Mouse (Mus musculus) frontal cortex, postnatal 10 days (tissue): ENCODE data around the gene H2al3.

Experiments
- DNase-seq, 2 experiments: peaks; one replicate each; pipeline ENCODE4 v3.0.0; 2022; ENCODE audit warnings: low spot score in 2 of 2, mixed read lengths in 1 of 2

Gene H2al3

DNA sequence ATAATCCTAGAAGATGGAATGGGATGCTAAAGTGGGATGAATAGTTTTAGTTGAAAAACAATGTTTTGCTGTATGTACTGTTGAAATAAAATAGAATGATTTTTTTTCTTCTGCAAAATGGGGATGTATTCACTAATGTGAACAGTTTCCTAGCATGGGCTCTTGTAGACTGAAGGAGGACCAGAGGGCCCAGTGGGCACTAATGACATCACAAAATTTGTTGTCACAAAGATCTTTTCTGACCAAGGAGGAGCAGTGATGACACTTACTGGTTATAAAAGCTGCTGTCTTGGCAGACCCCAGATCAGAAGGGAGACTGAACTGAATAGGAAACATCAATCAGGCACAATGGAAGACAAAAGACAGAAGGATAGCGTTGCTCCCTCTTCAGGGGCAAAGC, at the start of gene H2al3:
Gene H2al3 (plus strand): TSS at position 301 of the 400 bp plus-strand sequence.
- no peak for DNase-seq

DNA sequence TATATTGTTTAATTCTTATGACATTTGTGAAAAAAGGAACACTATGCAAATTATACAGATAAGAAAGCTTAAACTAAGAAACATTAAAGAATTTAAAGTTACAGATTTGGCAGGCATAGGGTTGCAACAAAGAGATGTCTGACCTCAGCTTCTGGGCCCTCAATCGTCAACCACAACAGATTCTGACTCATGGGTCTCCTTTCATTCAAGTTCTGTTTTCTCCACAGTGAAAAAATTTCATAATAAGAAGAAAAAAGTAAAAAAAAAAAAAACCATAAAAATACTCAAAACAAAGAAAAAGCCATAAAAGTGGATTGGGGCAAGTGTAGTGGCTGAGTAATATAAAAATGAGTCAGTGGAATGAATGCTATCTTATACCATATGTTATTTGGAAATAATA, 39.4 kb upstream of the H2al3 start:
- no peak for DNase-seq

DNA sequence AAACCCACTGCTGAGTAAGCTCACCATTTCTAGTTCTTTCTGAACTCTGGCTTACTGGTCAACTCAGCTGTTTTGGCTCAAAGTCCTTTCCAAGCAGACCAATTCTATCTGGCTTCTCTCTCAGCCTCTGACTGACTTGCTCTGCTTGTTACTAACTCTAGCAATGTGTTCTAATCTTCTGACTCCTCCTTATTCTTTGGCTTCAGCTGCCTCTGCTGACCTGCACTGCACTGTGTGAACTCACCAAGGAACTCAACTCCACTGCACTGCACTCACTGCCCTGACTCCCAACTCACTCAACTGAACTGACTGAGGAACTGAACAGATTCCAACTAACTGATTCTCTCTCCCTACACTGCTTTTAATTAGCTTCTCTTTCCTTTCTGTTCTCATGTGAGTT, 37.0 kb upstream of the H2al3 start:
- DNase-seq: no peak

- DNase-seq: no peak
Measured at GRCm38 (mm10) chrX:9834779-9835178, 14.7 kb upstream of the H2al3 start.

GRCm38 (mm10) chrX:9846628-9847027, 2.9 kb upstream of the H2al3 start, which contains the start of gene Hypm:
Gene Hypm (plus strand): TSS chrX:9846928.
- no peak for DNase-seq

- no peak for DNase-seq
Measured at GRCm38 (mm10) chrX:9861859-9862258, 12.4 kb downstream of the H2al3 start.

DNA sequence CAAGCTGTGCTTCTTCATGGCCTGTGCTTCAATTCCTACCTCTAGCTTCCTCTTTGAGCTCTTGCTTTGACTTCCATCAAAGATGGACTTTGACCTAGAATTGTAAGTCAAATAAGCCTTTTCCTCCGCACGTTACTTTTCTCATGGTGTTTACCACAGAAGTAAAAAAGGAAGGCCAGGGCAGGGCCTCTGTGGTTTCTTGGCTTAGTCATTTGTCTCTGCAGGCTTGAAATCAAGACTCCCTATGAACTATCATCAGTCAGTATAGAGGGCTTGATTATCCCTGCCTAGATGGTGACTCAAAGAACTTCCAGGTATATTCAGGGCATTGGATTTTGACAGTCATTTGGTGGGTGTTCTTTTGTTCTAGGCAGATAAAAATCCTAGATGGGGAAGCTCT, 26.0 kb downstream of the H2al3 start:
- DNase-seq: no peak

DNA sequence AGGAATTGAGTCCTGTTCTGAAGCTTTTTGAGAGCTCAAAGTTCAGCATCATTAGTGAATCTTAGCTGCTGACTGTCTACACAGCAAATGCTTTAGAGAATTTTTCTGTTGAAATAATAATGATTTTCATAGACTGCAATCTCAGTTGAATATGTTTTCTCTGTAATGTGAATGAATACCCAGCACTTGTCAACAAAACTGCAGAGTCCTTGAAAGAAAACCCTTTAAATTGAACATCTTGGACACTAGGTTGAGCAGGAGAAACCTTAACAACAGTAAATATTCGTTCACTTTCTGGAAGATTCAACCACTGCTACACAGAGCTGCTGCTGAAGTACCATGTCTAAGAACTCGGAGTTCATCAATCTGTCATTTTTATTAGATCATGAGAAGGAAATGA, 35.8 kb downstream of the H2al3 start, which contains the start of gene Sytl5:
Gene Sytl5 (plus strand): TSS at position 301 of the 400 bp plus-strand sequence.
- DNase-seq: no peak
